Mouse (Mus musculus): ENCODE measurements around the gene Emilin2.

Emilin2 gene

DNA sequence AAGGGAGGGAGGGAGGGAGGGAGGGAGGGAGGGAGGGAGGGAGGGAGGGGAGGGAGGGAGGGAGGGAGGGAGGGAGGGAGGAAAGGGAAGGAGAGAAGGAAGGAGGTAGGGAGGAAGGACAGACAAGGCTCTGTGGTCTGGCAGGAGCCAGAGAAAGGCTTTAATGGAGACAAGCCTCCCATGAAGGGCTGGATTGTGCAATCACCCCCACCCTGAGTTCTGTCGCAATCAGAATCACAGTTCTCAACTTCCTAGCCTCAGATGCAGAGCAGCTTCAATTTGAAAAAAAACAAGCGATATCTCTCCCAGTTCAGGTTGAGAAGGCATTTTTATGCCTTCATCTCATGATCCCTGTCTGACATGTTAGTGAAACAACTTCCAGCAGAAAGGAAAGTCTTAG is 11.4 kb downstream of the Emilin2 start:
- no peak for DNase-seq (ENCODE audit: low spot score in 2 of 2)

- peak in 1 of 2 experiments; percentile 41 for DNase-seq (ENCODE audit: low spot score in 2 of 2)
These were observed 11.9 kb downstream of the Emilin2 start for GRCm38 (mm10) chr17:71299879-71300278.

GRCm38 (mm10) chr17:71294570-71294969 is 17.2 kb downstream of the Emilin2 start:
- no peak for DNase-seq (ENCODE audit: low spot score in 2 of 2)

- DNase-seq (ENCODE audit: low spot score in 2 of 2), result no peak
These were observed 18.9 kb downstream of the Emilin2 start for GRCm38 (mm10) chr17:71292897-71293296.

DNA sequence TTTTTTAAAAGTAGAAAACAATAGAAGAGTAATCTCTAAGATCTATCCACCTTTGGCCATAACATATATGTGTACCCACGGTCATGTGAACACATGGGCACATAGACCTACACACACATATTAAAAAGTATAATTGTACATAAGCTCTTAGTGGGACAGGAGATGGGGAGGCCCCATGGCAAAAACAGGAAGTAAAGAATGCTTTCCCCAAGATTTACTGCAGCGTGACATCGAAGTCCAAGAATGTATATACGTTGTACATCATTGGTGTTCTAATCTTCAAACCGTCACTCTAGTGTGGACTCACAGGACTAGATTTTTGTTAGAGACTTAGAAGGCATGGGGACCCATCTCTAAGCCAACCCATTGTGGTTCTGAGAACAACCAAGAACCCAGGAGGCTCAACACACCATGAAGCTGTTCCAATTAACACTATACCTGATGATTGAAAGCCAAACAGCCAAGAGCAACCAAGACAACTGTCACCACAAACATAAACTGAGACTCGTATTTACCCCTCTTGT is 19.8 kb downstream of the Emilin2 start:
- DNase-seq (ENCODE audit: low spot score in 2 of 2), result no peak

GRCm38 (mm10) chr17:71290486-71291410 is 21.0 kb downstream of the Emilin2 start:
- DNase-seq (ENCODE audit: low spot score in 2 of 2), result peak; percentile 49 to 50

DNA sequence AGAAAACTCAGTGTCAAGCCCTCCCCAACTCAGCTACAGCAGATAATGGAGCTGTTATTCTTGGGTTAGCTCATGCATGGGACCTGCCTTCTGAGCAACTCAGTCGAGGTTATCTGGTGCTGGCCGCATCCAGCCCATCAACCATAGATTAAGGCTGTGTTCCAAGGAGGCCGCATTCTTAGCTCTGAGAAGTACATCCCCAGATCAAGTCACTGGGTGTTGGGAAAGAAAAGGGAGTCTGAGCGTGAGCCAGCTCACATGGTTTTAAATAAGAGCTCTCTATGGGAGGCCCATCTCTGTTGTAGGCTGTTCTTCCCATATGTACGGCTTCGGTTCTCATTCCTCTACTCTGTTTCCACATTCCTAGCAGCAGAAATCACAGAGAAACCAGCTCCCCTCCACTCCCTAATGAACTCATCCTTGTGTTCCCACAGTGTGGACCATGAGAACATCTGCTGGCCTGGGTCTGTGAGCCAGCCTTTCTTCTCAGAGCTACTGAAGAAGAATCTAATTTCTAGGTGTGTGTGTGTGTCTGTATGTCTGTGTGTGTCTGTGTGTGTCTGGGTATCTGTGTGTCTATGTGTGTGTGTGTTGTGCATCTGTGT is 22.1 kb downstream of the Emilin2 start:
- no peak for DNase-seq (ENCODE audit: low spot score in 2 of 2)

DNA sequence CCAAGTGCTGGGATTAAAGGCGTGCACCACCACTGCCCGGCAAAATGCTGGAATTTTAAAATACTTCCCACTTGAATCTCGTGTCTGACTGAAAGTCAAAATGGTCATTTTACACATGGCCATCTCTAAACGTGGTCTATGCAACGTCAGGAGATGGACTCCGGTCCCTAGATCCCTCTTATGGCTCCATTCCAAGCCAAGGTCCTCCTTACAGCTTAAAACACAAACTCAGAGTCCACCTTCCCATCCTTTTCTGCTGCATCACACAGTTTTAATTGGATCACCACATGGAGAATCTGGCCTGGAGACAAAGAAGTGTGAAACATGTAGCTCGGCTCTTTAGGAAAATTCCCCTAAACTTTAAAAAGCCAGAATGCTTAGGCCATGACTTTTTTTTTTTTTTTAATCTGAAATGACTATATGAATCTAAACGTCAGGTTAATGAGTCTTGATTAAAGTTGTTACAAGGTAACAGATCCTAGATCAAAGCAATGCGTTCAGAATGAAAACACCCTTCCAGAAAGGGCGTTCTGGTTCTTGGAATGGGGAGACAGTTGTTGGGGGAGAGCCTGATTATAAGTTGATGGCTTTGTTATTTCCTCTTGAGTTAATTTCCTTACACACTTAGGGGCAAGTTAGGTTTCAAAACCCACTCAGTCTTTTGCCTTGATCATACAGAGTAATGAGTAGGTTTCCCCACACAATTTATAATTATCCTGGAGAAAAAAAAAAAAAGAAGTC is 22.8 kb downstream of the Emilin2 start:
- no peak for DNase-seq (ENCODE audit: low spot score in 2 of 2)

DNA sequence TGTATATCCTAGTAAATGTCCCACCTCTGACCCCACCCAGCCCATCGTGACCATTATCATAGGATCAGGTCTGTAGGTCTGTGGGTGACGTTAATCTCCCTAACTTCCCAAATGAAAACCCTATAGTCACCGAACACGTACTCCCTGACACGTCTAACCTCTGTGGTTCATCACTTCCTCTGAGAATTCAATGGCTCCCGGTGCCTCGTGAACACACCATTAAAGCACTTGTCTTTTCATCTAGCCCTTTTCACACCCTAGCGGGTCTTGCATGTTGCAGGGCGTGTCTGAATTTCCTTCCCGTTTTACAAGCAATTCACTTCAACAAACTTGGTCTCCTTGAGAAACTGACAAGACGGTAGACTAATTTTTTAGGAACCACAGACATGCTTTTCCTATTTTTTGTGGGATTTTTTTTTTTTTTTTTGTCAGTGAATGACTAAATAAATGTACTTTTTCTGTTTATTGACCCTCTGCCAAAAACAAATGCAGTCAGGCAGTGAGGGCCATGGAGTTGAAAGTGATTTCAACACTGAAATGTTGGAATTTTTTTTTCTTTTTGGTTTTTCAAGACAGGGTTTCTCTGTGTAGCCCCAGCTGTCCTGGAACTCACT is 23.5 kb downstream of the Emilin2 start:
- peak; percentile 83 to 89 for DNase-seq (ENCODE audit: low spot score in 2 of 2)

- no peak for DNase-seq (ENCODE audit: low spot score in 2 of 2)
These were observed 24.2 kb downstream of the Emilin2 start for GRCm38 (mm10) chr17:71287586-71287985.

DNA sequence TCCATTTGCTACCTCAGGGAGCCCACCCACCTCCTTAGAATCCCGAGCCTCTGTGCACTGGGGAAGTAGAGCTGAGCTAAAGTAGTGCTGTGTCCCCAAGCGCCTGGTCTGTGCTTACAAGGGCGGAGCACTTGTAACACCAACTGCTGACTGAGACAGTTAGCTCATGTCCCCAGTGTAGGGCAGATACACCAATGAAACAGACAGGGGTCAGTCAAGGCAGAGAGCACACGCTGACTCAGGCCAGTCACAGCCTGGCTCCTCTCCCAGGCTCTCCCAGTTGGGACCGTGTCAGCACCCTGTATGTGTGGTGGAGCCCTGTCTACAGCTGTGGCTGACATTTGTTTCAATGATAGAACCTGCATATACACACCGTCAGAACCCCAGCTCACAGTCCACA is 25.8 kb downstream of the Emilin2 start:
- no peak for DNase-seq (ENCODE audit: low spot score in 2 of 2)

DNA sequence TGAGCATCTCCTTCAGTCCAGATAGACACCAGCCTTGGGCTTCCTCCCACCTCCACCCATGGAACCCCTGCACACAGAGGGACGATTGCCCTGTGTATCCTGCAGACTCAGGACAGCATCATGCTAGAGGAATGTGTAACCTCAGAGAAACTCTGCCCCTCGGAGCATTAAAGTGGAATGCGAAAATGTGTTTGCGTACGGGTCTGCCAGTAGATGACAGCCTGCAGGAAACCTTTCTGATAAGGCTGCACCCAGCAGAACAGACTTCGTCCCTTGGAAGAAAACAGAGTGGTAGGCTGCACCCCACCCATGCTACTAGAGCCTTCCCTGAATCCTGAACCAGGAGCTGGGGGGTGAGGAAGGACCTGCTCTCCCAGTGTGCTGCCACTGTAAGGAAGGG is 26.9 kb downstream of the Emilin2 start:
- no peak for DNase-seq (ENCODE audit: low spot score in 2 of 2)

DNA sequence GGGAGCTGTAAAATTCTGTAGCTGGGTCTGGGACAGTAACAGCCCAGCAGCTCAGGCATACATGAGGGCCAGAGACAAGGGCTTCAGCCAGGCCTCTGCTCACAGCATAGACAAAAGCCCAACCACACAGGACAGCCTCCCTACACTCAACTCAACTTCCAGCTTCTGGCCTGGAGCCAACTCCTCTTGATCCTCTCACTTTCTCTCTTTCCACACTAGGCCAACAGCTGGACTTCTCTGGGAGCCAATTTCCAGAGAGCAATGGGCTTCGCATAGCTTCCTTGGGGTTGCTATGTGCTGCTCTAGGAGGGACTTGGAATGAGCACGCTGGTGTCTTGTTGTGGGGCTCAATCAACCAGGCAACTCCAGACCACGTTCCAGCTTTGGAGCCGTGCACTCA is 28.5 kb downstream of the Emilin2 start:
- DNase-seq (ENCODE audit: low spot score in 2 of 2), result no peak

DNA sequence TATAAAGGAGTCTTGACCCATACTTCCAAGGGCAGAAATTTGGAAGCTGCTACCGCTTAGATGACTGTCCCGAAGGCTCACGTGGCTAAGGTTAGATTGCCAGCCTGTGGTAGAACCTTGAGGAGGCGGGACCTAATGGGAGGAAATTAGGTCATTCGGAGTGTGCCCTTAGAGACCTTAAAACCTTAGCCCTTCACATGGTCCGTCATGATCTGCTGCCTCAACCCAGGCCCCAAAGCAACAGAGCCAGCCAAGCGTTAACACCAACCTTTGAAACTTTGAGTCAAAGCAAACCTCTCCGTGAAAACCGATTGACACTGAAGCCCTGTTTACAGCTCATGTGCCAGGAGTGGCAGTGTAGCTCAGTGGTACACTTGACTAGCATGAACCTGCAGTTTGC is 29.1 kb downstream of the Emilin2 start:
- DNase-seq (ENCODE audit: low spot score in 2 of 2), result no peak

DNA sequence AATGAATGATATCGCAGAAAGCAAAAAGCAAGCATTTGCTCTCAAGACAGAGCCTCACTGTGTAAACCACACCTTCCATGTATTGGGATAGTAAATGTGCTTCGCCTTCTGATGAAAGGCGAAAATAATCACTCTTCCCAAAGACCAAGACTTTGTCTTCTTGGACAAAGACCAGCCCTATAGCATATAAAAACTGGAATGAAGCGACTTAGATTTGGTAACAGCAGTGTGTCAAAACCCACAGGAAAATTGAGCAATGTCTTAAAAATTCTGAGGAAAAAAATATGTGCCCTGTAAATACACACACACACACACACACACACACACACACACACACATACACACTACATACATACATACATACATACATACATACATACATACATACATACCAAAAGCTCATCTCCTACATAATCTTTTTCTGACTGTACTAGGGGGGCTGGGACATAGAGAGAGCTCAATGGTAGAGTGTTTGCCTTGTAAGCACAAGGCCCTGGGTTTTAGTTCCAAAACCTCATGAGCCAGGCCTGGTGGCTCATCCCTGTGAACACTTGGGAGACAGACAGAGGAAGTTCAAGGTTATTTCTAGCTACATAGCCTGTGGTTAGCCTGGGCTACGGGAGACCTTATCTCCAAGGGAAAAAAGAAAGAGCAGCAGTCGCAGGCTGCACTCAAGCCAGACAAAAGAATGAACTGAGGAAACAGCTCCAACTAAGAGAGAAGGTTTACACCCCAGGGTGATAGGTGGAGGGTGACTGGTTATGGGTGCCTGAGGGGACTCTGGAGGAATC is 33.9 kb downstream of the Emilin2 start:
- no peak for DNase-seq (ENCODE audit: low spot score in 2 of 2)

DNA sequence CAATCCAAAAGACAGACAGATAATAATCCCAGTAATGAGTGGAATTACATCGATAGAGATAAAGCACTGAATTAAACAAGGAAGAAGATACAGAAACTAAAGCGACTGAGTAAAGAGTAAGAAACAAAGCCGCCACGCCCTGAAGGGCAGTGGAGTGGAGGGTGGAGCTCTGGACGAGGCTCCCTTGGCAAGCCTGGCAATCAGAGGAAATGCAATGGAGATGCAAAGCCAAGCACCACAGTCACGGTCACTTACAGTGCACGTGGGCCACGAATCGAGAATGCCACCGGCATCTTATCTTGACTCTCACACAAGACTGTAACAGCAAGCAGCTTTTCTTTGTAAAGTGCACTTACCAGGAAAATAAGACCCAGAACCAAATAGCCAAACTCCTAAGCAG is 35.0 kb downstream of the Emilin2 start:
- DNase-seq (ENCODE audit: low spot score in 2 of 2), result no peak

- DNase-seq (ENCODE audit: low spot score in 2 of 2), result no peak
These were observed 37.9 kb downstream of the Emilin2 start for GRCm38 (mm10) chr17:71273901-71274300.

DNA sequence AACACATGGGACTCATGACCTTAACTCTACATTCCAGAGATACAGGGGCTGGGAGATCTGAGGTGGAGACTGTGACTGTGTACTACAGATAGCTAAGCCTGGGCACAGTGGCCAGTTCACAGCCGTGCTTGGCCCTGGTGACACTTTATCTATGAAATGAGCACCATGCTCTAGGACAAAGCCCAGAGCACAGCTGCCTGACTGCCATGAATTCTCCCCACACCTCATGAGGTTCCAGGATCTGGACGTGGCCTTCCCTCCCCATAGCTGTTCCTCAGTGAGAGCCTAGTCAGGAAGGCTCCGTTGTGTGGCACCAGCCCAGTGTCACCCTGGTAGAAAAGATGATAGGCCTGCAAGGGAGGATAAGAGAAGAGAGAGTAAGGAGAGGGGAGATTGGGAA is 43.2 kb downstream of the Emilin2 start:
- peak in 1 of 2 experiments; percentile 50 for DNase-seq (ENCODE audit: low spot score in 2 of 2)

DNA sequence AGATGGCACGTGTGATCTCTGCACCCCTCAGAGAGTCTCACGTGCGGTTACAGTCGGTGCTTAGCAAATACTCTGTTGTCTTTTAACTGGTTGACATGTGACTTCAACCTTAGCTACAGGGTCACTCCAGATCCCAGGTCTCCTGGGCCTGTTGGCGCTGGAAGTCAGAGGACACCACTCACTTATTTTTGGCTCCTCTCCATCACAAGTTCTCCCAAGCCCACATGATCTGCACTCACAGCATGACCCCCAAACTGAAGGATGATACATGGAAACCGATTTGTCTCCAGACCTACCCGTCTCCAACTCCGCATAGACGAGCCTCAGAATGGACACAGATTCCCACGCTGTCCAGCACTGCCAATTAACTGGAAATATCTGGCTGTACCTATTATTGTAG is 43.6 kb downstream of the Emilin2 start:
- DNase-seq (ENCODE audit: low spot score in 2 of 2), result no peak

GRCm38 (mm10) chr17:71267374-71267773 is 44.4 kb downstream of the Emilin2 start:
- DNase-seq (ENCODE audit: low spot score in 2 of 2), result no peak
